Mouse (Mus musculus): ENCODE data around the gene Ddx21. TPM values are rescaled to one million over a fixed set of nuclear protein-coding genes. Genes with fewer than 3 reads are reported as not detected.

The Ddx21 gene
- polyA plus RNA-seq, 1 experiment = 2.3 TPM

GRCm38 (mm10) chr10:62568861-62569260, 33.2 kb downstream of the Ddx21 start:
- Histone ChIP-seq H3K4me3 (ENCODE audit: low read depth, low read length) (no peak overlapping the region), H3K27me3 (ENCODE audit: control insufficient read depth, insufficient read depth, low read length) (no peaks in the 10 kb centered on the region), H3K4me1 (ENCODE audit: control insufficient read depth, insufficient read depth, insufficient read length, low read length) (no peaks in the 10 kb centered on the region), H3K36me3 (ENCODE audit: control insufficient read depth, insufficient read depth, low read length) (peaks cover 44% of the 10 kb centered on the region), H3K27ac (ENCODE audit: insufficient read depth, low read depth, low read length) (no peak overlapping the region)
- TF ChIP-seq POLR2A (IDR thresholded peaks at IDR 0.05; ENCODE audit: low read depth, low read length) = no peak
- no peak for TF ChIP-seq CTCF (IDR thresholded peaks at IDR 0.05; ENCODE audit: extremely low read depth, insufficient read length, insufficient replicate concordance, low read depth, low read length)
- WGBS = 56% methylated on average over 4 of the region's 4 CpGs

DNA sequence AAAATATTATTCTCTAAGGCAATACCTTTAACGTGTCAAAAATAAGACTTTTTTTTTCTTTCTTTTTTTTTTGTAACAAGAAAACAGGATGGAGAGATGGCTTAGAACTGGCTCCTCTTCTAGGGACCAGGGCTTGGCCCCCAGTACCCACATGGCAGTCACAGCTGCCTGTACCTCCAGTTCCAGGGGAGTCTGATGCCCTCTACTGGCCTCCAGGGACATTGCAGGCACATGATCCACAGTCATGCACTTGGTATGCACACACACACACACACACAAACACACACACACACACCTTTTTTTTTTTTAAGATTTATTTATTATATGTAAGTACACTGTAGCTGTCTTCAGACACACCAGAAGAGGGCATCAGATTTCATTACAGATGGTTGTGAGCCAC, 44.3 kb downstream of the Ddx21 start:
- WGBS = 83% methylated on average over 1 of the region's 1 CpGs
- H3K4me3 ChIP-seq (ENCODE audit: low read depth, low read length) = no peak overlapping the region
- no peaks in the 10 kb centered on the region for H3K27me3 ChIP-seq (ENCODE audit: control insufficient read depth, insufficient read depth, low read length)
- TF ChIP-seq POLR2A (IDR thresholded peaks at IDR 0.05; ENCODE audit: low read depth, low read length) = no peak
- peak; percentile 65; the same call in 1 of the 2 replicates for TF ChIP-seq CTCF (IDR thresholded peaks at IDR 0.05; ENCODE audit: extremely low read depth, insufficient read length, insufficient replicate concordance, low read depth, low read length)
- peaks cover 23% of the 10 kb centered on the region for H3K36me3 ChIP-seq (ENCODE audit: control insufficient read depth, insufficient read depth, low read length)
- H3K4me1 ChIP-seq (ENCODE audit: control insufficient read depth, insufficient read depth, insufficient read length, low read length) = no peaks in the 10 kb centered on the region
- no peak overlapping the region for H3K27ac ChIP-seq (ENCODE audit: insufficient read depth, low read depth, low read length)

DNA sequence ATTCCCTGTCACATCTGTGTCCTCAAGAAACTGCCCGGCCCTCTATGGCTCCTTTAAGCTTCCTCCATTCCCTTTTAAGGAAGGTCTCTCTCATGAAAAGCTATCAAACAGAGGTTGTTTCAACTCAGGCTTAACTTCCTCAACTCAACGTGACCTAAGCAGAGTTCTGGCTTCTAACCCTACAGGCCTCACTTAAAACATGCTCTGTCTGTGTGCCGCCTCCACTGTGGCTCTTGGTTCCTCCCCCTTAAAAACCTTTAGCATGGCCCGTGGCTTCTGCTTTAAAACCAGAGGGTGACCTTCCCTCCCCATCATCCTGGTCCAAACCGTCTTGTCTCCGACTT, 45.6 kb downstream of the Ddx21 start:
- H3K36me3 ChIP-seq (ENCODE audit: control insufficient read depth, insufficient read depth, low read length) = peaks cover 15% of the 10 kb centered on the region
- 80% methylated on average over 6 of the region's 6 CpGs for WGBS
- H3K4me1 ChIP-seq (ENCODE audit: control insufficient read depth, insufficient read depth, insufficient read length, low read length) = no peaks in the 10 kb centered on the region
- peak overlapping the region; percentile 44; the same call in 1 of the 2 replicates for H3K27ac ChIP-seq (ENCODE audit: insufficient read depth, low read depth, low read length)
- no peak for TF ChIP-seq CTCF (IDR thresholded peaks at IDR 0.05; ENCODE audit: extremely low read depth, insufficient read length, insufficient replicate concordance, low read depth, low read length)
- no peak overlapping the region for H3K4me3 ChIP-seq (ENCODE audit: low read depth, low read length)
- H3K27me3 ChIP-seq (ENCODE audit: control insufficient read depth, insufficient read depth, low read length) = no peaks in the 10 kb centered on the region

DNA sequence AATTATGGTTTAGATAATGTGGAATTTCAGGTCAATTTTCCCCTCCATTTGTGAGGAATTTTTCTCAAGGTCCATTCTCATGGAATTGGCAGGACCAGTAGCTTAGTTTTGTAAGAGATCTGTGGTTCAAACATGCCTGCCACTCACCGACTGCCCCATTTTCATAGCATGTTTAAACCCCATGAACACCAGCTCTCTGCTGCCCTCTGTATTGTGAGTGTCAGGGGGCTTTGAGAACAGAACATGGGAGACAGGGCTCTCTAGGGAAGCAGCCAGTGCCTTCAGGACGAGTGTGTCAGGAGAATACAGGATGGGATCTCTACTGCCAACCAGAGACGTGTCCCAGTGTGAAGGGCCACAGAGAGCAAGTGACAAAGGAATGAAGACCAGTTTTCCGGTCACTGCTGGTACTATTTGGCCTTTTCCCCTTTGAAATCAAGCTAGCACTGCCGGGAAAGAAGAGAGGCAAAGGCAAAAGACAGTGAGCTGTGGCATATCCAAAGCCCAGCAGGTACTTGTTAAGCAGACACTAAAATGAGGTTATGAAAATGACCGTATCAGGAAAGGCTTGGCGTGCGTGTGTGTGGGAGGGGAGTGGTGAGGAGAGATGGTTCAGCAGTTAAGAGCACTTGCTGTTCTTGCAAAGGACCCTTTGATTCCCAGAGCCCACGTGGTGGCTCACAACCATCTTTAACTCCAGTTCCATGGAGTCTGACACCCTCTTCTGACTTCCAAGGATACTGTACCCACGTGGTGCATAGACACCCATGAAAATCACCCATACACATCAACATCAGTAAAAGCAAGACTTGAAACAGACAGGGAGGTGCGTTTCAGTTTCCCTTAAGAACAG, 46.1 kb downstream of the Ddx21 start:
- TF ChIP-seq CTCF (IDR thresholded peaks at IDR 0.05; ENCODE audit: extremely low read depth, insufficient read length, insufficient replicate concordance, low read depth, low read length) (no peak), POLR2A (IDR thresholded peaks at IDR 0.05; ENCODE audit: low read depth, low read length) (no peak)
- no peak overlapping the region for H3K4me3 ChIP-seq (ENCODE audit: low read depth, low read length)
- peak overlapping the region; percentile 44 for H3K27ac ChIP-seq (ENCODE audit: insufficient read depth, low read depth, low read length)
- H3K36me3 ChIP-seq (ENCODE audit: control insufficient read depth, insufficient read depth, low read length) = peaks cover 12% of the 10 kb centered on the region; the same call in 1 of the 2 replicates
- H3K27me3 ChIP-seq (ENCODE audit: control insufficient read depth, insufficient read depth, low read length) = no peaks in the 10 kb centered on the region
- WGBS = 69% methylated on average over 11 of the region's 11 CpGs
- no peaks in the 10 kb centered on the region for H3K4me1 ChIP-seq (ENCODE audit: control insufficient read depth, insufficient read depth, insufficient read length, low read length)

- 0 out of 2 replicates have a peak, but pooled peaks cover under 1% of the 10 kb centered on the region for H3K36me3 ChIP-seq (ENCODE audit: control insufficient read depth, insufficient read depth, low read length)
- no peak for TF ChIP-seq CTCF (IDR thresholded peaks at IDR 0.05; ENCODE audit: extremely low read depth, insufficient read length, insufficient replicate concordance, low read depth, low read length)
- 0 out of 2 replicates have a peak, but pooled peaks have one; percentile 25 for TF ChIP-seq POLR2A (IDR thresholded peaks at IDR 0.05; ENCODE audit: low read depth, low read length)
- peak overlapping the region; percentile 13; the same call in 1 of the 2 replicates for H3K27ac ChIP-seq (ENCODE audit: insufficient read depth, low read depth, low read length)
- 60% methylated on average over 12 of the region's 12 CpGs for WGBS
- H3K4me1 ChIP-seq (ENCODE audit: control insufficient read depth, insufficient read depth, insufficient read length, low read length) = no peaks in the 10 kb centered on the region; the same call in 1 of the 2 replicates
- H3K4me3 ChIP-seq (ENCODE audit: low read depth, low read length) = no peak overlapping the region
- no peaks in the 10 kb centered on the region for H3K27me3 ChIP-seq (ENCODE audit: control insufficient read depth, insufficient read depth, low read length)
Measured at GRCm38 (mm10) chr10:62553611-62554091, 48.4 kb downstream of the Ddx21 start.

DNA sequence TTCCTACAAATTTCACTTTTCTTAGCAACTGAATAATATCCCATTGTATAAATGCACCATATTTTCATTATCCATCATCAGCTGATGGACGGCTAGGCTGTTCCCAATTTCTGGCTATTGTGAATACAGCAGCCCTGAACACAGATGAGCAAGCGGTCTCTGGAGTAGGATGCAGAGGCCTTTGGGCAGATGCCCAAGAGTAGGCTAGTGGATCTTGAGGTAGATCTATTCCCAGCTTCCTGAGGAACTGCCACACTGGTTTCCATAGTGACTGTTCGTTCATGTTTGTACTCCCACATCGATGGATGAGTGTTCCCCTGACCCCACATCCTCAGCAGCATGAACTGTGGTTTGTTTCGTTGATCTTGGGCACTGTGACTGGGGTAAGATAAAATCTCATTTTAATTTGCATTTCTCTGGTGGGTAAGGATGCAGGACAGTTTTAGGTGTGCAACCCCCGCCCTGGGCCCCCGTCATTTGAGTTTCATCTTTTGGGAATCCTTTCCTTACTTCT, 51.2 kb downstream of the Ddx21 start:
- WGBS = 73% methylated on average over 7 of the region's 7 CpGs
- Histone ChIP-seq H3K36me3 (ENCODE audit: control insufficient read depth, insufficient read depth, low read length) (no peaks in the 10 kb centered on the region), H3K27ac (ENCODE audit: insufficient read depth, low read depth, low read length) (no peak overlapping the region), H3K4me3 (ENCODE audit: low read depth, low read length) (no peak overlapping the region), H3K27me3 (ENCODE audit: control insufficient read depth, insufficient read depth, low read length) (no peaks in the 10 kb centered on the region), H3K4me1 (ENCODE audit: control insufficient read depth, insufficient read depth, insufficient read length, low read length) (no peaks in the 10 kb centered on the region; the same call in 1 of the 2 replicates)
- TF ChIP-seq CTCF (IDR thresholded peaks at IDR 0.05; ENCODE audit: extremely low read depth, insufficient read length, insufficient replicate concordance, low read depth, low read length) = no peak
- no peak for TF ChIP-seq POLR2A (IDR thresholded peaks at IDR 0.05; ENCODE audit: low read depth, low read length)

DNA sequence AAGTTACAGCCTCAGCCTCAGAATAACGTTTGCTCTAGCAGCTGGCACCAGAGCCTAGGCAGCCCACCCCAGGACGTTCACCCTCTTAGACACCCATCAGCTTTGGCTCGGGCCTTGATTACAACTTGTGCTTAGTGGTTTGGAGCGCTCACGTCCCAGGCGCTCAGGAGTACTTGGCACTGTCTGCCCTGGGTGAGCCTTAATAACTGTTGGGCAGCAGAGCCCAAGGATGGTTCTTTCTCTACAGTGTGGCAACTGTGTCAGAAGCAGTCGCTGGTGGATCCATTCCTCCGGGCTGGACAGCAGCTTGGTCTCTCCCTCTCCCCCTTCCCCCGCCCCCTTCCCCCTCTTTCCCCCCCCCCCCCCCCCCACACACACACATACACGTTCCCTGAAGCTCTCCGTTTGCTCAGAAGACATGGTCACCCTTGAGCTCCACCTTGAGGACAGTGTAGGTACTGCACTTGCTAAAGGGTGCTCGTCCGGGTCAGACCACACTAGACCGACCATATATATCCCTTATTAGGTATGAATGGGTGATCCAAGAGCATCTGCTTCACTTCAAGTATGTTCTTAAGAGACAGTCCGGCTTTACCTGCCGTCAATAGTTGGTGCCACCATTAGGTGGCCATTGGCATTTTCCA, 52.4 kb downstream of the Ddx21 start:
- 19% methylated on average over 14 of the region's 16 CpGs for WGBS
- peak; percentile 67; the same call in 1 of the 2 replicates for TF ChIP-seq CTCF (IDR thresholded peaks at IDR 0.05; ENCODE audit: extremely low read depth, insufficient read length, insufficient replicate concordance, low read depth, low read length)
- TF ChIP-seq POLR2A (IDR thresholded peaks at IDR 0.05; ENCODE audit: low read depth, low read length) = no peak
- Histone ChIP-seq H3K27ac (ENCODE audit: insufficient read depth, low read depth, low read length) (no peak overlapping the region), H3K4me1 (ENCODE audit: control insufficient read depth, insufficient read depth, insufficient read length, low read length) (no peaks in the 10 kb centered on the region; the same call in 1 of the 2 replicates), H3K36me3 (ENCODE audit: control insufficient read depth, insufficient read depth, low read length) (no peaks in the 10 kb centered on the region), H3K27me3 (ENCODE audit: control insufficient read depth, insufficient read depth, low read length) (no peaks in the 10 kb centered on the region), H3K4me3 (ENCODE audit: low read depth, low read length) (no peak overlapping the region)

All from small intestine, adult 2 months (tissue).